Mouse (Mus musculus) spleen, adult 2 months (tissue): ENCODE data around the gene Mettl15.

Experiments used
- CTCF ChIP-seq: fragments of 200-500 bp; IDR thresholded peaks from 2 replicates; pipeline ENCODE4 v1.5.1; 2011; ENCODE audit warnings: mild to moderate bottlenecking, inconsistent platforms; ENCODE audit not compliant: insufficient read depth, insufficient read length, insufficient replicate concordance; ENCODE audit errors: extremely low read depth
- POLR2A ChIP-seq: fragments of 200-500 bp; IDR thresholded peaks from 2 replicates; pipeline ENCODE4 v1.6.1; 2011; ENCODE audit warnings: low read depth, low read length, inconsistent platforms

GRCm38 (mm10) chr2:109230443-109230842 lies 50.1 kb downstream of the Mettl15 start:
- TF ChIP-seq POLR2A, result no peak
- TF ChIP-seq CTCF, result no peak
